Mouse (Mus musculus): ENCODE measurements at regions not wholly inside any gene's neighbourhood (a gene's known extent, or its start where the extent isn't known, plus 50 kb on each side); places are given as distances from the start of the nearest gene placed in this dataset.

GRCm38 (mm10) chr8:78034687-78035086, 178.4 kb upstream of the Ttc29 start:
- TF ChIP-seq POLR2A (IDR thresholded peaks at IDR 0.05; ENCODE audit: borderline replicate concordance, extremely low read depth, insufficient read depth, insufficient read length, poor library complexity, severe bottlenecking) (no peak), CTCF (IDR thresholded peaks at IDR 0.05; ENCODE audit: borderline replicate concordance, extremely low read depth, insufficient read depth, insufficient read length) (no peak)

Data from brain, embryonic 14.5 days (tissue).